Mouse (Mus musculus): ENCODE measurements around the gene Ociad1.

Gene Ociad1

DNA sequence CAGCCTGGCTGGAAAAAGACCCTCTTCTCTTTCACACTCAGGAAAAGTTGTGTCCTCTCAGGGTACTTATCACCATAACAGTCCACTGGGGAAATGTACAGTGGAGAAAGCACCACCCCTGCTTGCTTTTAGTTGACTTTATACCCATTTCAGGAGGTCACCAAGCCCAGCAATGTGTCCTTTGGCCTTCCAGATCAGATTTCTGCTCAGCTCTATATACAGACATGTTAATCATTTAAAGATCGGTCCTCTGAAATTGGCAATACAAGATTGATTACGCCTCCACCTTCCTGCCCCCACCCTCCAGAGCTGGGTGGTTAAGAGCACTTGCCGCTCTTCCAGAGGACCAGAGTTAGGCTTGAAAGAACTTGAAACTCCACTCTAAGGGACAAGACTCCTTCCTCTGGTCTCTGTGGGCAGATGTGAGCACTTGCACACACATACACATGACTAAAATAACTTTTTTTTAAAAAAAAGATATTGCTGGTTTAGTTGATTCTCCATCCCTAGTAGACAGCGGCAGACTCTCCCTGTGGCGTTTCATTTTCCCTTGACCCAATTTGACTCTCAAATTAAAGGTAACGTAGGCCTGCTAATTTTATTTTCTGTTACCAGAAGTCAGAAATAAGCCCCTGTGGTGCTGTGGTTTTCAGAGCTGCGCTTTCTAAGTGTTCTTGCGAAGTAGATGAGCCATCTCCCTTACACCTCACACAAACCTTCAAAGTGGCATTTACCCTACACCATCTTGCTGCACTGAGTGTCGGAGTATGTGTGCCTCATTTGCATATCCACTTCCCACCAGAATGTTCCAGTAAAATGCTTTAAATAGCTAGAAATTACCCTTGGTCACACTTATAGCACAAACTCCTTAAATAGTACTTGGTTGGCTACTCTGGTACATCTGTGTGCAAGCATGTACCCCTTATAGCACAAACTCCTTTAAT is 47.5 kb downstream of the Ociad1 start:
- DNase-seq (ENCODE audit: extremely low spot score) = no peak

DNA sequence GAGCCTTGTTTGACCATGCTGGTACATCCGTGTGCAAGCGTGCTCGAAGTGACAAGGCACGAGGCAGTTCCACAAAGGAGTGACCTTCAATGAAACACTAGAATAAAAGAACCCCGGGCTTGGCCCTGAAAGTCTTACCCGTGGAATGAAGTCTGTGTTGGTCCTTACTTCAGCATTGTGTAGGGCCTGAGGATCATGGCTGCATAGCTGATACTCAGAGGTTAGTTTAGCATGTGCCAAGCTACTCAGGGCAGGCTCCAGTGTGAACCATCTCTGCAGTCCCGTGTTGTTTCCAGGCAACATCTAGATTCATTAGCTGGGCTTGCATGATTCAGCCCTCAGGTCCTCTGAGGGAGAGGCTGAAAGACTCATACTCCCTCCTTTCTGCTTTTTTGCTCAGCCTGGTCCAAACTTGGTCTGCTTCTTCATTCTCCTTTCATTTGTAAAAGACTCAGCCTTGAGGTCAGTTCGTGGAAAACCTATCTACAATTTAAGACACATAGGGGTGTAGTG is 48.2 kb downstream of the Ociad1 start, which contains the start of gene Ociad2:
Gene Ociad2 (minus strand): TSS at position 306 of the 513 bp plus-strand sequence.
- DNase-seq (ENCODE audit: extremely low spot score) = no peak

DNA sequence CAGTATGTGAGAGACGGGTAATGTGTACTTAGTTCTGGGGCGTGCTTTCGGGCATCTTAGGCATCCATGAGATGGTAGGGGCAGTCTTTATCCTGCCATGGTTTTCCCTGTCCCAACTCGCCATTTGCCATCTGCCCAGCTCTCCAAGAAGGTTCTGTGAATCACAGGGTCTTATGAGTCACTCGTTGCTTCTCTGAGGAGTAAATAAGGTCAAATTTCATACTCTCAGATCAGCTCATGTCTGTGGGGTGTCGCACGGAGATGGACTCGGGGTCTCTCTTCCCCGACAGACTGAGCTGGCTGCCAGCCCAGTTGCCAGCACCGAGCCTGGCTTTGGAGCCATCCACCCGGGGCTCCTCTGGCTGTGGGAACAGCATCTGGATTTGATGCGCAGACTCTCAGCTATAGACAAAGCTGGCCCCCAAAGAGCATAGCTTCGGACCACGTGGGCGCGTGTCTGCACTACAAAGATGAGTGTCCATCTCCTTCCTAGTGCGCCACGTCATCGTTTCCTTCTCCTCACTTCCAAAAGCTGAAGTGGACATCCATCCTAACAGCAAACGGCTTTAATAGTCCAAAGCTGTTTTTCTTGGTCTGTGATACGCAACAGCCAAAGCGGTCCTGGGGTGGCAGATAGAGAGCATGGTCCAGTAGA is 50.2 kb downstream of the Ociad1 start:
- DNase-seq (ENCODE audit: extremely low spot score) = no peak

DNA sequence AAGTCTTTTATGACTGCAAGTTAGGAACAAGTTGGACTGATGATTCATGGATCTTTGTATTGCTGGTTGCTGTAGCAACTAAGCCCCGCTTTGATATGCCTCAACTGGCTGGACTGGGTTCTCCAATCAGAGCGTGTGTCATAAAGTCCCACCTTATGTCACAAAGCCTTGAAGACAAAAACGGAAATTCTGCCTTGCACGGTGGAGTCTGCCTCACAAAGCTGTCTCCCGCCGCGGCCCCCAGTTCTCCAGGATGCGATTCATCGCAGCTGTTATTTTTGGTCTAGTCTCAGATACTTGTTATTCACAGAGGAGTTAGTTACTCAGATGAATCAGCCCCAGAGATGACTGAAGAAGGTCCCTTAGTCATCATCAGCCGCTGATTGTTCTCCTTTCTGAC is 51.7 kb downstream of the Ociad1 start:
- DNase-seq (ENCODE audit: extremely low spot score) = no peak

DNA sequence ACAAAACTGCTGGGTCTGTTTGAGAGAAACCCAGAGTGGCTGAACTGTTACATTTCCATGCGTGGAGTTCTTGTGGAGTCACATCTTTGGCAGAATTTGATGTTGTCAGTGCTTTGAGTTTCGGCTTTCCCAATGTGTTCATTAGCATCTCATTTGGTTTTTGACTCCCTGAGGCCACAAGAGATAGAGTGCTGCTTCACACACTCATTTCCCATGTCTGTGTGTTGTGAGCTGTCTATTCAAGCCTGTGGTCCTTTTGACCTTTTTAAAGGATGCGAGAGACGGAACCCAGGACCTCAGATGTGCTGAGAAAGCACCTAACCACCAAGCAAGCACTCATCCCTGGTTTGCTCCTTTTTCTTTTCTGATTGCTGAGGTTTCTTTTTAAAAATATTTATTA is 52.7 kb downstream of the Ociad1 start:
- no peak for DNase-seq (ENCODE audit: extremely low spot score)

DNA sequence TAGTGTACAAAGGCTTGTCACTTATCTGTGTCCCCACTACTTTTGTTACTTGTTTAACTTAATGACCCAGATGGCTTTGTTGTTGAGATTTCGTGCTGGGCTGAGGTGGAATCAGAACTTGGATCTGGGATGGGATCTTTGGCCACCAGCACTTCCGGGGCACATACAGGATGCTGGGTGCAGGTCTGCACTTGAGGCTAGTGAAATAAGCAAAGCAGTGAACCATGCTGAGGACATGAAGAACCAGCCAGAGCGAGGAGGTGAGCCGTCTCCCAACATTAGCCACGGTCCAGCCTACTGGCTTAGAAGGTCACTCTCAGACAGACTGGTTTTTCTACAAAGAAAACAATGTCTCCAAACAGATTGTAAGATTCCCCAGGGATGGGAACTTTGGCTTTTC is 56.9 kb downstream of the Ociad1 start:
- no peak for DNase-seq (ENCODE audit: extremely low spot score)

DNA sequence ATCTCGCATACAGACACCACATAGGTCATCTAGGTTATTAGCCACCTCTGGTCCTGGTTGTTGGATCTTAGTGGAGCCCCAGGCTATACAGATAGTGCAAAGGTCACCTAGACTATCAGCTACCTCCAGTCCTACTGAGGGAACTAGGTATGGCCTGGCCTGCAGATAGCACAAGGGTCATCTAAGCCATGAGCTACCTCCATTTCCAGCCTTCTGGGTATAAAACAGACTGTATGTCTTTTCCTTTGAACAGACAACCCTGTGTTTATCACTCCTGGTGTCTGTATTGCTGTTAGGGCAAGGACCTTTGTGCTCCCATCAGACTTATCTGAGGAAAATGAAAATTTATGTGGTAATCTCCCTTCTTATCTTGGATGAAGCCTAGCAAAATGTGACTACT is 59.2 kb downstream of the Ociad1 start:
- DNase-seq (ENCODE audit: extremely low spot score) = no peak

DNA sequence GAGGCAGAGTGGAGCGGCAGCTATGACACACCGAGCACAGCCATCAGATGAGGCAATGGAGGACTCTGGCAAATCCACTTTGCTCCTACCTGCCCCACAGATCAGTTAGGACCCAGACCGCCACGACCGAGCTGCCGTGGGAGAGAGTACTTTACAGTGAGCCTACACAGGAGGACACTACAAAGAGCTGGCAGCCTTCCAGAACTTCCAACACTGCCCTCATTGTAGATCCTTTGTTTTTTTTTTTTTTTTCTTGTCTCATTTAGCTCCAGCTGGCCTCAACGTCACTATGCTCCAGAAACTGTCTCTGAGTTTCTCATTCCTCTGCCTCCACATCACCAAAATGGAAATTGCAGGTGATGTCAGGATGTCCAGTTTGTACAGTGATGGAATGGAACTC is 60.9 kb downstream of the Ociad1 start:
- DNase-seq (ENCODE audit: extremely low spot score) = no peak

DNA sequence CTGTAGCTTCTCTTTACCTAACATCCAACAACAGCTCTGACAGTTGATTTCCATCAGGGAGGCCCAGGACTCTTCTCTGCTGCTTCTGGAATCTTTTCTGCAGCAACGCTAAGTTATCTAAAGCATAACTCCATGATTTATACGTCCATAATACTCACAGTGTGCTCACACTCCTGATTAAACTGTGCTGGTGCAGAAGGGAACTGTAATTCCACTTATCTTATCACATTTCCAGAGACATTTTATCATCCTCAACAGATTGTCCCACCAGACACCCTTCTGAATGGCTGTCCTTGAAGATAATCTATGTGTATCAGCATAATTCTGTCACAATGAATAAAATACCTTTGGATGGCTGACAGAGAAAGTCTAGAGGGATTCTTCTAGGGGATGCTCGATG is 61.4 kb downstream of the Ociad1 start:
- DNase-seq (ENCODE audit: extremely low spot score) = no peak

DNA sequence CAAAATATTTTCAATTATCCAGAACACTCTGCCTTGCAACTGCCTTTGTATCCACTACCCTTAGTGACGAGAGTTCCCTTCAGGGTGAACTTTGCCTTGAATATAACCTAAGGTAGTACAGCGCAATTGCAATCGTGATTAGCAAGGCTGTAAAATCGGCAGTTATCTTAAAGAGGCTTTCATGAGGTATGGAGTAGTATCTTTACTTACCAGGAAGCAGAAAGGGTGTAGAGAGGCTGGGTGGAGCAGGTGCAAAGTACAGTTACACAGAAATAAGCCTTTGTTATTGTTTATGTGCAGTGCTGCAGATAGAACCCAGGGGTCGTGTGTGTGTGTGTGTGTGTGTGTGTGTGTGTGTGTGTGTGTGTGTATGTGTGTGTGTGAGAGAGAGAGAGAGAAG is 62.8 kb downstream of the Ociad1 start:
- no peak for DNase-seq (ENCODE audit: extremely low spot score)

DNA sequence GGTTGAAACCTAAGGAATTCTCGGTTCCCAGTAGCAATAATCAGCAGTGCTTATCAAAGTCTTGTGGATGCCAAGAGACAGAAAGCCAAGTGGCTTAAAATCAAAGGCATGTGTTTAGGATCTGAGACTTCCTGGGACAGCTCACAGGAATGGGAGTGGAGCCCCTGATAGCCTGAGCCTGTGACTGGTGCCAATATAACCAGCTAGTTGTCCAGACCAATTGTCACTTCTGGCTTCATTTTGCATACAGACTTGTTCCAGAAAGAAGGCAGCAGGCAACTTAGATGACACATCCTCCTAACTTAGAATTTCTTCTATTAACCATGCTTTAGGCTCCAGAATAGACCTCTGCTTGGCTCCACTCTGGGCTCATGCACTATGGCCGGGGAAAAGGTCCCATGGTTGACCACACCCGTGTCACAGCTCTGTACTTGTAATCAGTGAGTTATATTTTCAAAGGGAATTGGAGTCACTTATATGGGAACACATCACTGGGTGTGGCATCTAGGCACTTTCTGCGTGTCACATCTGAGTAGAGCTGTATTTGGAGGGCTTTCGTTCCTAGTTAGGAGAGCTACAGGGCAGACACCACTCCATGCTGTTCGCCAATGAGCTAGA is 66.7 kb downstream of the Ociad1 start:
- DNase-seq (ENCODE audit: extremely low spot score) = no peak

DNA sequence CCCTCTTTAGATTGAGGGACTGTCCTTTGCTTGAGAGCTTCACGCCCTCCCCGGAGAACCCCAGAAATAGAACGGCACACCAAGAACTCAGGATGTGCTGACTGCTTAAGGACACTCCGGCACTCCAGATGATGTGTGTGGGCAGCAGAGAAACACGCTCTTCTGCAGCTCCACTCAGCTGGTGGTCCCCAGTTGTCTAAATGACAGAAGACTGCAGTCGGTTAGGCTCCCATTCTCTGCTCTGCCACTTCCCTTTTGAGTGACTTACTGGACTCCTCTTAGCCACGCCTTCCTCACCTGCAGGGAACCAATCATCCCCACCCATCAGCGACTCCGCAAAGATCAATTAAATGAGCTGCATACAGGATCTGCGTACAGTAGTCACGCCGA is 67.2 kb downstream of the Ociad1 start:
- DNase-seq (ENCODE audit: extremely low spot score) = no peak

DNA sequence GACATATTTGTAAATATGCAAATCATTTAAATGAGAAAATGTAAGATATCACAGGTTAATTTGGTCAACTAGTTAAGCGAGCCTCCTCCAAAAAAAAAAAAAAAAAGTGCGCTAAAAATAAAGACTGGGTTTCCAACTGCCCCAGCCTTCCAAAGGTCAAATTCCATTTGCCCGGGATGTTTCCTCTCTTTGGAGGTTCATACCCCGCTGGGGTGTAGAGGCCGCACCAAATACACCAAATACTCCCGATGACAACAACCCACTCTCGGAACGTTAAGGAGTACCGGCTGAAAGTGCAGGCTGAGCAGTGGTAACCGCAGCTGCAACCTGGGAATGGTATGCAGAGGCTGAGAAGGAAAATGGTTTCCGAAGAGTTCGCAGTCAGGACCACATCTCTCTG is 67.7 kb downstream of the Ociad1 start:
- DNase-seq (ENCODE audit: extremely low spot score) = no peak

DNA sequence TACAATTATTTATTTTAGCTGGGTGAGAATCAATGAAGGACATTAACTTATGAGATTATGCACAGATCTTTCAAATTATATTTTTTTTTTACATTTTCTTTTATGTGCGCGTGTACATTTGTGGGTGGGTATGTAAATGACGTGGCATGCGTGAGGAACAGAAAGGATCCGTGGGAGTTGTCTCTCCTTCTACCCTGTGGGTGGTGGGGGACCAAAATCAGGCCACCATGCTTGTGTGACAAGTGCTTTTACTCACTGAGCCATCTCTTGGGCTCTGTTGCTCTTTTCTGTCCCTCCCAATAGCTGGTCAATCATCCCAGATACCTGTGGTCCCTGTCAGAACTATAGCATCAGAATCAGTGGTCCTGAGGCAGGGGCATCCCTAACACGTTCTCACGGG is 69.8 kb downstream of the Ociad1 start:
- no peak for DNase-seq (ENCODE audit: extremely low spot score)

DNA sequence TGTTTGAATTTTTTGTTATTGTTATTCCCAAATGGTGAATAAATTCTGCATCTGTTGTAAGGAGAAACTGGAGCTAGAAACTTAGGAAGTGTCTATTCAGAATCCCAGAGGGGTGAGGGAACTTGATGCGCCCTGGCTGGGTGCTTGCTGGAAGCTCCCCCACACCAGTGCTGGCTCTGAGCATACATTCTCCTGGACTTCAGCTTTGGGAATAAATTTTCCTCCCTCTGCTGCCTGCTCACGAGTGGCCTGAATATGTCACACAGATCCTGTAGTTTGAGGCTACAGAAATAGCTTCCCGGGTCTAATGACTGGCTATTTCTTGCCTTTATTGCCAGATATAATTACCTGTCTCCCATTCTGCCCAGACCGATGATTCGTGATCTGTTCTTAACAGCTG is 70.2 kb downstream of the Ociad1 start:
- no peak for DNase-seq (ENCODE audit: extremely low spot score)
